Mouse (Mus musculus) C2C12 (cell line): ENCODE data around the gene Myadm.

ENCODE experiments used
- CTCF ChIP-seq: IDR thresholded peaks from one replicate; pipeline ENCODE4 v1.5.1; 2011; ENCODE audit not compliant: control insufficient read depth, insufficient read depth, insufficient read length
- FOSL1 ChIP-seq: IDR thresholded peaks from one replicate; pipeline ENCODE4 v1.8.0; 2011; ENCODE audit warnings: mild to moderate bottlenecking, low read length; ENCODE audit not compliant: poor library complexity, insufficient read depth, severe bottlenecking
- MAX ChIP-seq: IDR thresholded peaks from one replicate; pipeline ENCODE4 v1.6.1; 2011; ENCODE audit warnings: mild to moderate bottlenecking, control low read depth
- MYOD1 ChIP-seq: IDR thresholded peaks from one replicate; pipeline ENCODE4 v1.6.1; 2011; ENCODE audit warnings: low read depth; ENCODE audit not compliant: control insufficient read depth, insufficient read length
- MYOG ChIP-seq: IDR thresholded peaks from one replicate; pipeline ENCODE4 v1.6.1; 2011; ENCODE audit not compliant: control insufficient read depth, insufficient read length; ENCODE audit errors: extremely low read depth

- TF ChIP-seq CTCF (peak; percentile 96), MYOG (no peak), FOSL1 (no peak), MYOD1 (no peak), MAX (no peak)
Observed at GRCm38 (mm10) chr7:3329776-3330546, 41.1 kb downstream of the Myadm start.
